Mouse (Mus musculus) midbrain, embryonic 13.5 days (tissue): ENCODE data around the gene Pak2. TPM values are rescaled to one million over a fixed set of nuclear protein-coding genes. Genes with fewer than 3 reads are reported as not detected.

Experiments used
- ATAC-seq: fragments of 200-750 bp; cut with Nextera tagmentation; 2 replicates; pipeline ENCODE4 v1.8.0; 2017; ENCODE audit warnings: mild to moderate bottlenecking, moderate TSS enrichment, moderate library complexity
- H3K27ac ChIP-seq: fragments of 300-500 bp; sonication (generic); 2 replicates; pipeline ENCODE4 v1.5.1; 2015; ENCODE audit warnings: inconsistent platforms, mild to moderate bottlenecking, moderate library complexity
- H3K27me3 ChIP-seq: fragments of 300-500 bp; sonication (generic); 2 replicates; pipeline ENCODE4 v1.6.1; 2015; ENCODE audit warnings: mild to moderate bottlenecking, inconsistent platforms
- H3K36me3 ChIP-seq: fragments of 300-500 bp; sonication (generic); 2 replicates; pipeline ENCODE4 v1.6.1; 2015; ENCODE audit warnings: mild to moderate bottlenecking, inconsistent platforms
- H3K4me1 ChIP-seq: fragments of 300-500 bp; sonication (generic); replicated peaks from 2 replicates; pipeline ENCODE4 v1.6.1; 2015; ENCODE audit warnings: inconsistent platforms
- H3K4me2 ChIP-seq: fragments of 300-500 bp; sonication (generic); replicated peaks from 2 replicates; pipeline ENCODE4 v1.6.1; 2015; ENCODE audit warnings: moderate library complexity, mild to moderate bottlenecking, inconsistent platforms
- H3K4me3 ChIP-seq: fragments of 300-500 bp; sonication (generic); replicated peaks from 2 replicates; pipeline ENCODE4 v1.5.1; 2015; ENCODE audit warnings: mild to moderate bottlenecking, inconsistent platforms
- H3K9ac ChIP-seq: fragments of 300-500 bp; sonication (generic); replicated peaks from 2 replicates; pipeline ENCODE4 v1.6.1; 2015; ENCODE audit warnings: mild to moderate bottlenecking, inconsistent platforms
- H3K9me3 ChIP-seq: fragments of 300-500 bp; sonication (generic); 2 replicates; pipeline ENCODE4 v1.6.1; 2016; ENCODE audit warnings: mild to moderate bottlenecking, inconsistent platforms
- whole genome bisulfite sequencing: fragments of 180-500 bp; shearing (Covaris S2); methylation state at CpG from one replicate; pipeline ENCODE4 v1.1.7; 2015; 5-methylcytosine and 5-hydroxymethylcytosine counted together
- microRNA-seq: library from miRNA; unstranded; fragments of <30 nt; microRNA quantifications from one replicate; pipeline ENCODE4, GENCODE M21; 2016
- polyA plus RNA-seq: library from polyadenylated mRNA; unstranded; fragments of >200 nt; fragmentation: Nextera tagmentation; extraction: Ambion mirVana; gene quantifications from 2 replicates; pipeline ENCODE4 v1.2.1, GENCODE M21; 2015

Pak2 gene
- polyA plus RNA-seq, 1 experiment from 2014 or later: 43.6 TPM

DNA sequence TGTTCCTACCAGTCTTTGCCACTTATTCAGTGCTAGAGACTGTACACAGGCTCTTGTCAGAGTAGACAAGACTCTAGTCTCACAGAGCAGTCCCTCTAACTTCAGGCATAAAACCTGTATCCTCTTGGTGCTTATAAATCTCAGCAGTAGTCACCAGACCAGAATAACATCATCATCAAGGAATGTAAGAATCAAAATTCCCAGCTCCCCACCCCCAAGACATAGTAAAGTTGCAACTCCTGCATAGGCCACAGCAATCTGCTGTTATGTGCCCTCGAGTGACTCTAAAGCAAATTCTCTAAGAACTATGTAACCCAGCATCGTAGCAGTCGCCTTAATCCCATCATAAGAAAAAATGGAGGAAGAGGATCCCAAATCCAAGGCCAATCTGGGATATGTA, 99.6 kb downstream of the Pak2 start:
- H3K9me3 ChIP-seq: no peaks in the 10 kb centered on the region

GRCm38 (mm10) chr16:31975258-31975657, 103.9 kb downstream of the Pak2 start:
- no peak overlapping the region for H3K27ac ChIP-seq
- H3K27me3 ChIP-seq: no peaks in the 10 kb centered on the region
- WGBS: 89% methylated on average over 4 of the region's 4 CpGs
- H3K9me3 ChIP-seq: no peaks in the 10 kb centered on the region
- H3K36me3 ChIP-seq: peaks cover 69% of the 10 kb centered on the region
- no peak overlapping the region for H3K4me3 ChIP-seq
- no peaks in the 10 kb centered on the region for H3K4me1 ChIP-seq
- no peak for ATAC-seq
- no peak overlapping the region for H3K4me2 ChIP-seq
- no peak overlapping the region for H3K9ac ChIP-seq

More for the DNA sequence above, 99.6 kb downstream of the Pak2 start:
- H3K4me2 ChIP-seq: no peak overlapping the region
- no peak overlapping the region for H3K4me3 ChIP-seq
- ATAC-seq: no peak
- WGBS: 96% methylated on average over 3 of the region's 3 CpGs
- H3K27ac ChIP-seq: no peak overlapping the region
- peaks cover 46% of the 10 kb centered on the region for H3K36me3 ChIP-seq
- no peak overlapping the region for H3K9ac ChIP-seq
- H3K4me1 ChIP-seq: no peaks in the 10 kb centered on the region
- no peaks in the 10 kb centered on the region for H3K27me3 ChIP-seq

Small RNA genes lying within 50 kb of the gene (microRNA-seq; reads per million reads assigned to microRNA genes)
- not detected for gene Gm26269

Other genes with a start within 250 kb of the Pak2 start
- 0.16 and 0.17 TPM in 2 replicates for gene Meltf, start 200.5 kb downstream of the Pak2 start, polyA plus RNA-seq
- gene Pigz, start 145.5 kb downstream of the Pak2 start, polyA plus RNA-seq: 2.5 and 3.3 TPM in 2 replicates
- gene 0610012G03Rik, start 130.8 kb downstream of the Pak2 start, polyA plus RNA-seq: 100 and 104 TPM in 2 replicates
- 118 and 122 TPM in 2 replicates for gene Ncbp2, start 130.8 kb downstream of the Pak2 start, polyA plus RNA-seq
- 19.0 and 20.6 TPM in 2 replicates for gene Senp5, start 76.1 kb downstream of the Pak2 start, polyA plus RNA-seq
- gene Pigx, start 20.4 kb upstream of the Pak2 start, polyA plus RNA-seq: 149 and 153 TPM in 2 replicates
- gene Cep19, start 20.5 kb upstream of the Pak2 start, polyA plus RNA-seq: 45.6 and 46.9 TPM in 2 replicates
- gene Nrros, start 86.3 kb upstream of the Pak2 start, polyA plus RNA-seq: 5.9 and 7.1 TPM in 2 replicates
- gene Bex6, start 100.5 kb upstream of the Pak2 start, polyA plus RNA-seq: not detected in 2 replicates
- gene Fbxo45, start 167.8 kb upstream of the Pak2 start, polyA plus RNA-seq: 8.3 and 8.4 TPM in 2 replicates
- 15.6 and 16.2 TPM in 2 replicates for gene Wdr53, start 167.9 kb upstream of the Pak2 start, polyA plus RNA-seq
- gene Smco1, start 192.1 kb upstream of the Pak2 start, polyA plus RNA-seq: 0.14 and 0.15 TPM in 2 replicates
- gene Rnf168, start 198.1 kb upstream of the Pak2 start, polyA plus RNA-seq: 26.9 and 29.7 TPM in 2 replicates